Mouse (Mus musculus) urinary bladder, postnatal 10 days (tissue): ENCODE measurements around the gene Trim9.

Source experiments
- DNase-seq: peaks from one replicate; pipeline ENCODE4 v3.0.0; 2022; ENCODE audit warnings: low spot score

Trim9 gene

GRCm38 (mm10) chr12:70347202-70347841 lies at the start of gene Trim9:
Gene Trim9, minus strand, starts transcription at chr12:70347614.
- DNase-seq: peak; percentile 79

- DNase-seq: no peak
Observed at GRCm38 (mm10) chr12:70395061-70395460, 47.6 kb upstream of the Trim9 start.

GRCm38 (mm10) chr12:70391236-70391635 lies 43.8 kb upstream of the Trim9 start:
- no peak for DNase-seq

GRCm38 (mm10) chr12:70374976-70375375 lies 27.6 kb upstream of the Trim9 start:
- DNase-seq: no peak

- DNase-seq: no peak
Observed at GRCm38 (mm10) chr12:70372874-70373273, 25.5 kb upstream of the Trim9 start.

- DNase-seq: no peak
Observed at GRCm38 (mm10) chr12:70369348-70369747, 21.9 kb upstream of the Trim9 start.

GRCm38 (mm10) chr12:70368820-70369219 lies 21.4 kb upstream of the Trim9 start:
- no peak for DNase-seq

- no peak for DNase-seq
Observed at GRCm38 (mm10) chr12:70367326-70368248, 20.2 kb upstream of the Trim9 start.

GRCm38 (mm10) chr12:70363016-70363415 lies 15.6 kb upstream of the Trim9 start:
- no peak for DNase-seq

GRCm38 (mm10) chr12:70360276-70360675 lies 12.9 kb upstream of the Trim9 start:
- DNase-seq: no peak

- no peak for DNase-seq
Observed at GRCm38 (mm10) chr12:70359443-70359842, 12.0 kb upstream of the Trim9 start.

GRCm38 (mm10) chr12:70354926-70355325 lies 7.5 kb upstream of the Trim9 start:
- DNase-seq: no peak

- no peak for DNase-seq
Observed at GRCm38 (mm10) chr12:70350490-70350889, 3.1 kb upstream of the Trim9 start.

GRCm38 (mm10) chr12:70349788-70350187 lies 2.4 kb upstream of the Trim9 start:
- DNase-seq: no peak

- DNase-seq: no peak
Observed at GRCm38 (mm10) chr12:70348026-70348425, 612 bp upstream of the Trim9 start.

- DNase-seq: no peak
Observed at GRCm38 (mm10) chr12:70346139-70347026, 1.0 kb downstream of the Trim9 start.

- DNase-seq: no peak
Observed at GRCm38 (mm10) chr12:70345531-70346138, 1.8 kb downstream of the Trim9 start.

GRCm38 (mm10) chr12:70335176-70335575 lies 12.2 kb downstream of the Trim9 start:
- DNase-seq: no peak

GRCm38 (mm10) chr12:70333253-70333805 lies 14.1 kb downstream of the Trim9 start:
- no peak for DNase-seq

- DNase-seq: no peak
Observed at GRCm38 (mm10) chr12:70329059-70329458, 18.4 kb downstream of the Trim9 start.

GRCm38 (mm10) chr12:70326956-70327355 lies 20.5 kb downstream of the Trim9 start:
- no peak for DNase-seq
